Mouse (Mus musculus) neural tube, embryonic 15.5 days (tissue): ENCODE measurements at regions not wholly inside any gene's neighbourhood (a gene's known extent, or its start where the extent isn't known, plus 50 kb on each side); places are given as distances from the start of the nearest gene placed in this dataset.

Source experiments
- ATAC-seq: fragments of 200-750 bp; cut with Nextera tagmentation; 2 replicates; pipeline ENCODE4 v1.8.0; 2017; ENCODE audit warnings: mild to moderate bottlenecking, moderate TSS enrichment, moderate library complexity; ENCODE audit not compliant: low FRiP score
- H3K27ac ChIP-seq: fragments of 300-500 bp; sonication (generic); replicated peaks from 2 replicates; pipeline ENCODE4 v1.5.1; 2015; ENCODE audit warnings: mild to moderate bottlenecking, inconsistent platforms
- H3K27me3 ChIP-seq: fragments of 300-500 bp; sonication (generic); replicated peaks from 2 replicates; pipeline ENCODE4 v1.6.1; 2015; ENCODE audit warnings: inconsistent platforms
- H3K36me3 ChIP-seq: fragments of 300-500 bp; sonication (generic); 2 replicates; pipeline ENCODE4 v1.6.1; 2015; ENCODE audit warnings: inconsistent platforms
- H3K4me1 ChIP-seq: fragments of 300-500 bp; sonication (generic); 2 replicates; pipeline ENCODE4 v1.6.1; 2015; ENCODE audit warnings: inconsistent platforms
- H3K4me2 ChIP-seq: fragments of 300-500 bp; sonication (generic); 2 replicates; pipeline ENCODE4 v1.6.1; 2015; ENCODE audit warnings: inconsistent platforms, mild to moderate bottlenecking, moderate library complexity
- H3K4me3 ChIP-seq: fragments of 300-500 bp; sonication (generic); replicated peaks from 2 replicates; pipeline ENCODE4 v1.5.1; 2015; ENCODE audit warnings: mild to moderate bottlenecking, inconsistent platforms
- H3K9ac ChIP-seq: fragments of 300-500 bp; sonication (generic); replicated peaks from 2 replicates; pipeline ENCODE4 v1.6.1; 2015; ENCODE audit warnings: mild to moderate bottlenecking, inconsistent platforms
- H3K9me3 ChIP-seq: fragments of 300-500 bp; sonication (generic); replicated peaks from 2 replicates; pipeline ENCODE4 v1.6.1; 2016; ENCODE audit warnings: inconsistent platforms
- WGBS: fragments of 180-500 bp; shearing (Covaris S2); methylation state at CpG from one replicate; pipeline ENCODE4 v1.1.7; 2015; ENCODE audit warnings: mixed read lengths; 5-methylcytosine and 5-hydroxymethylcytosine counted together

DNA sequence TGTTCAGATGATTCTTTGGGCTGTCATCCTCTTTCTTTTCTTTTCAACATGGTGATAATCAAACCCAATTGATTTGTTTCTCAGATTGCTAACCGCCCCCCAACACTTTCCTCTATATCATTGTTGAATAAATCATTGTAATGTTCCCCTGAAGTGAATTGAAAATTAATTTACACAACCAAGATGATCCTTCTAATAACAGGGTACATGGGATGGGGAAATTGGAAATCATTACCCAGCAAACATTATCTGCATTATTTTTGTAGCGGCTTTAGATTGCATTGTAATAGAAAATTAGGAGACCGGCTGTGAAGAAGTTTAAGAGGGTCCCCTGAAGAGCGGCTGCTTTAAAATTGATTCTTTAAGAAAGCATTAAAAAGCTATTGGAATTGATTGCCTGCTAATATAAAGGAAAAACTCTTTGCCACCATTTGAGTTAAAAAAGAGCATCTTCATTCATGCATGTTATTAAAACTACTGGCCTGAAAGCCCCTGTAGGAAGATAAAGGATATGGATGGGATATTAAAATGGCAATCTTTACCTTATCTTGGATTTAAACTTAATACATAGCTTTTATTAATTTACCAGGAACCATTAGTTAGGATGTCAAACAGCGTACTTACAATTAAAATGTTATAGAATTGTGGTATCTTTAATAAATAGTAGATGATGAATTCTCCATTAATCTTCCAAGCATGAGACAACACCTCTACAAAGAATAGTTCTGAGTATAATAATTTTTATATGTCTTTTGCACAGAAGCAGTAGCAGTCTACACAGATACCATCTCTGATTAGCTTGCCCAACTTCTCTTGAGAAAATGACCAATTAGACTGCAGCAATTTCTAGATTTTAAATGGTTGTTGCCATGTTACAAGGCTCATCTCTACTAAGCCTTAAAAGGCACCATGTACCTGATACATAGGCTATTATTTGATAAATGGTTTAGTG lies 127.0 kb upstream of the Hs3st5 start:
- Histone ChIP-seq H3K4me3 (no peak overlapping the region), H3K27ac (no peak overlapping the region), H3K9me3 (no peaks in the 10 kb centered on the region), H3K4me1 (no peaks in the 10 kb centered on the region), H3K27me3 (no peaks in the 10 kb centered on the region), H3K9ac (no peak overlapping the region), H3K36me3 (no peaks in the 10 kb centered on the region), H3K4me2 (no peak overlapping the region)
- 57% methylated on average over 5 of the region's 5 CpGs for WGBS
- ATAC-seq = peak; percentile 69

GRCm38 (mm10) chr10:36383331-36383730 lies 123.3 kb upstream of the Hs3st5 start:
- Histone ChIP-seq H3K27ac (no peak overlapping the region), H3K27me3 (no peaks in the 10 kb centered on the region), H3K4me1 (no peaks in the 10 kb centered on the region), H3K9ac (no peak overlapping the region), H3K36me3 (no peaks in the 10 kb centered on the region), H3K4me3 (no peak overlapping the region), H3K4me2 (no peak overlapping the region), H3K9me3 (no peaks in the 10 kb centered on the region)
- 76% methylated on average over 4 of the region's 4 CpGs for WGBS
- no peak for ATAC-seq

- H3K4me1 ChIP-seq = no peaks in the 10 kb centered on the region
- no peak overlapping the region for H3K9ac ChIP-seq
- no peaks in the 10 kb centered on the region for H3K27me3 ChIP-seq
- no peak overlapping the region for H3K4me2 ChIP-seq
- no peak for ATAC-seq
- H3K9me3 ChIP-seq = no peaks in the 10 kb centered on the region
- H3K36me3 ChIP-seq = no peaks in the 10 kb centered on the region
- no peak overlapping the region for H3K4me3 ChIP-seq
- 95% methylated on average over 2 of the region's 2 CpGs for WGBS
- H3K27ac ChIP-seq = no peak overlapping the region
Observed at GRCm38 (mm10) chr10:36390062-36390461, 116.6 kb upstream of the Hs3st5 start.

GRCm38 (mm10) chr10:36393586-36393985 lies 113.0 kb upstream of the Hs3st5 start:
- Histone ChIP-seq H3K4me1 (no peaks in the 10 kb centered on the region), H3K4me3 (no peak overlapping the region), H3K9me3 (no peaks in the 10 kb centered on the region), H3K27ac (no peak overlapping the region), H3K9ac (no peak overlapping the region), H3K27me3 (no peaks in the 10 kb centered on the region), H3K36me3 (no peaks in the 10 kb centered on the region), H3K4me2 (no peak overlapping the region)
- 84% methylated on average over 4 of the region's 4 CpGs for WGBS
- no peak for ATAC-seq

GRCm38 (mm10) chr10:36396576-36396975 lies 110.0 kb upstream of the Hs3st5 start:
- Histone ChIP-seq H3K9me3 (no peaks in the 10 kb centered on the region), H3K36me3 (no peaks in the 10 kb centered on the region), H3K4me3 (no peak overlapping the region), H3K9ac (no peak overlapping the region), H3K4me2 (no peak overlapping the region), H3K4me1 (no peaks in the 10 kb centered on the region), H3K27me3 (no peaks in the 10 kb centered on the region), H3K27ac (no peak overlapping the region)
- ATAC-seq = no peak
- WGBS = 93% methylated on average over 1 of the region's 1 CpGs

- Histone ChIP-seq H3K4me2 (no peak overlapping the region), H3K9ac (no peak overlapping the region), H3K9me3 (no peaks in the 10 kb centered on the region), H3K4me1 (no peaks in the 10 kb centered on the region), H3K4me3 (no peak overlapping the region), H3K36me3 (no peaks in the 10 kb centered on the region), H3K27me3 (no peaks in the 10 kb centered on the region), H3K27ac (no peak overlapping the region)
- 56% methylated on average over 2 of the region's 2 CpGs for WGBS
- no peak for ATAC-seq
Observed at GRCm38 (mm10) chr10:36408001-36408400, 98.6 kb upstream of the Hs3st5 start.

DNA sequence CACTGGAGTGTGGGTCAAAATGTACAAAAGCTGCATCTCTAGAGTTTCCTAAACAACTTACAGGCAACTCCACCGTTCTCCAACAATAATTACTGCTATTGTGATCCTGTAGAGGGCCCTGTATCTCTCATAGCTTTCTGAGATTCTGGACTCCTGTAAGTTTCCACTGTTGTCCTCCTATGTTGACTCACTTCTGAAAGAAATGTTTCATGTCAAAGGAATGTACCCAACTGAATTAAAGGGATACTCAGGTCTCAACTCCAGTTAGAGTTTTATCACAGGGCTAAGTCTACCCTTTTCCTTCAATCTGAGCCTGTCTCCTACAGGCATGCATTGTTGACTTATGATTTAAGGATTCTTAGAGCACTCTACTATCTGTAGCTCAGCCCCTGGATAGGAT lies 75.3 kb upstream of the Hs3st5 start:
- WGBS = 83% methylated on average over 1 of the region's 1 CpGs
- Histone ChIP-seq H3K9me3 (no peaks in the 10 kb centered on the region), H3K9ac (no peak overlapping the region), H3K4me1 (no peaks in the 10 kb centered on the region), H3K4me2 (no peak overlapping the region), H3K36me3 (no peaks in the 10 kb centered on the region), H3K27ac (no peak overlapping the region), H3K4me3 (no peak overlapping the region), H3K27me3 (no peaks in the 10 kb centered on the region)
- ATAC-seq = no peak

DNA sequence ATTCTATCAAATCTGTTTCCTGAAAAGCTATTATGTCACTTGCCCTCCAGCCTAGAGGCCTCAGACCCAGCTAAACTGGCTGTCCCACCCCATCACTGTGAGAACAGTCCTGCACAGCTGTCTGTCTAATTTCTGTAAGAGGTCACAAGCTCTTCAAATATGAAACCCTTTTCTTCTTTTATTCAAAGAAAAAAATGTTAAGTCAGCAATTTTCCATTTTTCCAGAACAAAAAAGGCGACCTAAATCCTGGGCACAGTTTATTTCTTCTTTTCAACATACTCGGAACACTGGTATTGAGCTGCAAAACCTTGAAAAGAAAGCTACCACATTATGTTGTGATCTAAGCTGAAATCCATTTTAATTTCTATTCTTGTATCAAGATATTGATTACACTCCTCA lies 69.2 kb upstream of the Hs3st5 start:
- no peak overlapping the region for H3K9ac ChIP-seq
- no peaks in the 10 kb centered on the region for H3K9me3 ChIP-seq
- no peak overlapping the region for H3K4me2 ChIP-seq
- H3K4me1 ChIP-seq = no peaks in the 10 kb centered on the region
- H3K4me3 ChIP-seq = no peak overlapping the region
- no peak for ATAC-seq
- no peaks in the 10 kb centered on the region for H3K36me3 ChIP-seq
- no peaks in the 10 kb centered on the region for H3K27me3 ChIP-seq
- WGBS = 80% methylated on average over 2 of the region's 2 CpGs
- H3K27ac ChIP-seq = no peak overlapping the region
